Mouse (Mus musculus): ENCODE measurements around the gene Snx32.
"Not testable (repeated sequence)": the region's sequence is repeated elsewhere in the genome, so short reads cannot be mapped to it uniquely, and the experiment has no call there.

Snx32 gene

DNA sequence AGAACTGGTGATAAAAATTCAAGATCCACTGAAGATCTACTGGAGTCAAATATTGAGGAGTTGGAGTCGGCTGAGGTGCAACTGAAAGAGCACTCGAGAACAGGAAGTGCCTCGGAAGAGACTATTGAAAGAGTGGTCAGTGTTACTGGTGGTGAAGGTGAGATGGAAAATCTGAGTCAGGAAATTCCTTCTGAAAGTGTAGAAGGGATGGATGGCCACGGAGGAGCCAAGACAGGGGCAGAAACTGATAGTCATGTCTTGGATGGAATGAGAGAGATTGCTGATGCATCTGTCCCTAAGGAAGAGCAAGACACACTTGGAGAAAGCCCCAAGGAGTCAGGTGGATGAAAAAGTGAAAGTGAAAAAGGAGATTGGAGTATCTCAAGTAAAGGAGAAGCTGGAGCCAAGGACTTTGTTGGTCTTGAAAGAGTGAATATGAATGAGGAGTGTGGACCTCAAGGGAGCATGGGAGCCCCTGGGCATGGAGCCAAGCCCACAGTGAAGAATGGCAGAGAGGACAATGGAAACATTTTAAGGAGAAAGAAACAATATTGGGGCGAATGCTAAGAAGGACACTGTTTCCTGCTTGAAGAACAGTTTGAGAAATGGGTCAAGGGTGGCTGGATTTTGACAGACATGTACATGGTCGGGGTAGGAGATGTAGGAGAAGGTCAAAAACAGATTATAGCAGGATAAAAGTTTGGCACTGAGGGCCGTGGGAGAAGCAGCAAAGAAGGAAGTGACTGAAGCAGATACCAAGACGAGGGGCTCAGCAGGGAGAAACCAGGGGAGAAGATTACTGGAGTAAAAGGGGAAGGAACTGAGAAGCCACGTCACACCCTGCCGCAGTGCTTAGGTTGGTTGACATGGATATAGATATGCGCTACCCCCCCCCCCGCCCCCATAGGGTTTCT, 2.0 kb upstream of the Snx32 start:
- DNase-seq (ENCODE audit: low spot score), result no peak

DNA sequence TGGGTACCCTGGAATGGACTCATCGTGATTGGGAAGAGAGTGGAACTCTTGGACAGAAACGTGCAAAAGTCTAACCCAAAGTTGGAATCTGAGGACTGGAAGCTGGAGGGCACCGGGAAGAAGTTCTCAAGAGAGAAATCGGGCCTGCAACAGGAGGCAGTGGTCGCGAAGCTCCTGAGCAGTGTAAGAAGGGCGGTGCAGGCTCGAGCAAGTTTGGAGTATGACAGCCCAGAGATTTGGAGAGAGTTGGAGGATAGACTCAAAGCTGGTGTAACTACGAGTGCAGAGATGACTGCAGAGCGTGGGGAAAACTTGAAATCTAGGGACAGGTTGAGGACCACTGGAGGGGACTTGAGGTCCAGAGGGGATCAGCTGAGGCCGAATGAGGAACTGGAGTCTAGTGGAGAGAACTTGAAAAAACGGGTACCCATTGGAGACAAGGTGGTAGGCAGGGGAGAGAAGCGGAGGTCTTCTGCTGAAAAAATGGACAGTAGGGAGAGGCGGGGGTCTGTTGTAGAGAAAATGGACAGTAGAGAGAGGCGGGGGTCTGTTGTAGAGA, 815 bp upstream of the Snx32 start:
- DNase-seq (ENCODE audit: low spot score), result no peak

DNA sequence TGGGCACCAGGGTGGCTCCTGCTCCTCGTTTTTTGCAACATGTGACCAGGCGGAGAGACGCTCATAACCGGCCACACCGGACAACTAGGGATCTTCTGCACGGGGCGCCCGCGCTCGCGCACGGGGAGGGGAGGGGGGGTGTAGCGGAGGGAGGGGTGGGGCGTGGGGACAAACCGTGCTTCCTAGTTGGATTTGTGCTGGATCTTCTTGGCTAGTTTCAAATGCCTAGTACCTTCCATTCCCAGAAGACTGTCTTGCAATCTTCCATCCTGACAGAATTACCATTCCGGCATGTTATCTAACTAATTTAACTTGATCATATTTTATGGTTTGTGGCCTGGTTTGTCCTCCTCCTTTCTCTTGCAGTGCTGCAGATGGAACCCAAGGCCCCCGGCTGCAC, 6.7 kb downstream of the Snx32 start, which contains the start of gene 1700020D05Rik:
Gene 1700020D05Rik (minus strand): TSS at position 101 of the 400 bp plus-strand sequence.
- no peak for DNase-seq (ENCODE audit: low spot score)

DNA sequence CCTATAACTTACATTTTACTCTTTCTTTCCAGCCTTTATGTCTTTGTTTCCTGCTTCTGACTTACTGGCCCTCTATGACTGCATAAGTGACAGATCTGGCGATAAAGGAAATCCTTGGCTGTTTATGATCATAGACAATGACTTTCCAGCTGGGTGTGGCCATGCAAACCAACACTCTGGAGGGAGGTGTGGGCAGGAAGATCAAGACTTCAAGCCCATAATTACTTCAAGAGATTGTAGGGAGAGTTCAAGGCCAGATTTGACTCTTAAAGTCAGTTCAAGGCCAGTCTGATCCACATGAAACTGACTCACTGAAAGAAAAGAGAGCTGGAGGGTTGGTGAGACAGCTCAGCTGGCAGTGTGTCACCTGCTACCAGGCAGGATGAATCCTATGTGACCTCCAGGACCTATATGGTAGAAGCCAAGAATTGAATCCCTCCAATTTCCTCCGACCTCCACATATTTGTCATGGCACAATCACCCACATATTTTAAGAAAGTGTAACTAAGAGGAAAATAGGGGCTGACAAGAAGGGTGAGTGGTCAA, 9.9 kb downstream of the Snx32 start:
- DNase-seq (ENCODE audit: low spot score), result no peak

DNA sequence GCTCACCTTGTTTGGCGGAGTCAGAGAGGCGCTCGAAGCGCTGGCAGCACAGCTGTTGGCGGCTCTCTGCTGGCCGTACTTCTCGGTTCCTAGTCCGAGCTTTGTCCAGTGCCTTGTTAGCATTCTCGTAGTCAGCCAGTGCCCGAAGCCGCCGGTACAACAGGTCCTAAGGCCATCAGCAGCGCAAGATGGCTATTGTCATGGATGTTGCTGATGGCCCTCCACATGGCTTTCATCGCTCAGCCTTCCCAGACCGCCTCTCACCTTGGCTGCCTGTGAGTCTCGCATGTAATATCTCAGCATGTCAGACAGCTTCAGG, 14.3 kb downstream of the Snx32 start:
- DNase-seq (ENCODE audit: low spot score), result no peak

DNA sequence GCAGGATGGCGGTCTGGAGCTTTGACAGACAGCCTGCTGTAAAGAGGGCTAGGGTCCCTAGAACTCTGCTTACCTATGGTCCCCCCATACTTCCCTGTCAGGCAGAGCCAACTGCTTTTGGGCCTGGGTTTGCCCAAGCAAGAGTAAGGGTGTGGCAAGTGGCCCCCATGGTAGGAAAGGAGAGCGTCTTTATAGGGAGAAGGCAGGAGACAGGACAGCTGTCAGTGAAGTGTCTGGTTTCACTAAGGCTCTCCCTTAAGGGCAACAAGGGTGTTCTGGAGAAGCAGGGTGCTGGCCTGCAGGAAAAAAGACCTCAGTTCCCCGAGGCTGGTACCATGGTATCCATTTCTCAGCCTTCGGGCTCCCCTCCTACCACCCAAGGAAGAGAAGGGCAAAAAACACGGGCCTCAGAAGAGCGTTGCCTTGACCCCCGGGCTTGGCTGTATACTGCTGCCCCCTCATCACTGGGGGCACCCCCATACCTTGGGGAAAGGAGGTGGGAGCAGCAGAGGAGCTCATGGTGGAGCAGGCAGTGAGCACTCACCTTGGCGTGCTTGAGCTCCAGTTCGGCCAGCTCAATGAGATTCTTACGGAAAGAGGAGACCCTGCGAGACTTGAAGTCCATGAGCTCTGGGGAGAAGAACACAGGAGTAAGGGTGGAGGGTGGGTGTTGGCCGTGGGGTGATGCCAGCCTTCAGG, 14.8 kb downstream of the Snx32 start:
- no peak for DNase-seq (ENCODE audit: low spot score)

DNA sequence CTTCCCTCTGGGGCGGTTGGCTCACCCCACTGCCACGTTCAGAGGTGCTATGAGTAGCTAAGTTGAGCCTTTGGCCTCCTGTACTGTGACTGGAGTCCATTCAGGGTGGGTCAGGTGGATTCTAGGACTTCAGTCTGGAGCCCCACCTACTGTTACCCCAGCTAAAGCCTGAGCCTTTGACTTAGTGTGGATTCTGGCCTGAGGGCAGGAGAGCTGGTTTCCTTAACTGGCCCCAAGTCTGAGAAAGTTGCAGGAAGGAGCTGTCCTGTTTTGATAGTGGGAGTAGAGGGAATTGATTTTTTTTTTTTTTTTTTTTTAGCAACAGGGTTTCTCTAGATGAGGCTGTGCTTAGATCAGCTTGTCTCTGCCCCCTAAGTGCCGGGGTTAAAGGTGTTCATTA, 16.0 kb downstream of the Snx32 start:
- DNase-seq (ENCODE audit: low spot score), result no peak

DNA sequence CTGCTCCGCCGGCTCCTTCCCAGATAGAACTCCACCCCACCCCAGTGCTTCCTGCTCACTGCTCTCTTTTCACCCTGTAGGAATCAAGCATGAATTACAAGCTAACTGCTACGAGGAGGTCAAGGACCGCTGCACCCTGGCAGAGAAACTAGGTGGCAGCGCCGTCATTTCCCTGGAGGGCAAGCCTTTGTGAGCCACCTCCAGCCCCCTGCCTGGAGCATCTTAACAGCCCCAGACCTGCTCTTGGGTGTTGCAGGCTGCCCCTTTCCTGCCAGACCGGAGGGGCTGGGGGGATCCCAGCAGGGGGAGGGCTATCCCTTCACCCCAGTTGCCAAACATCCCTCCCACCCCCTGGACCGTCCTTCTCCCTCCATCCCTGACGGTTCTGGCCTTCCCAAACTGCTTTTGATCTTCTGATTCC, 17.0 kb downstream of the Snx32 start:
- not testable (repeated sequence) for DNase-seq (ENCODE audit: low spot score)

DNA sequence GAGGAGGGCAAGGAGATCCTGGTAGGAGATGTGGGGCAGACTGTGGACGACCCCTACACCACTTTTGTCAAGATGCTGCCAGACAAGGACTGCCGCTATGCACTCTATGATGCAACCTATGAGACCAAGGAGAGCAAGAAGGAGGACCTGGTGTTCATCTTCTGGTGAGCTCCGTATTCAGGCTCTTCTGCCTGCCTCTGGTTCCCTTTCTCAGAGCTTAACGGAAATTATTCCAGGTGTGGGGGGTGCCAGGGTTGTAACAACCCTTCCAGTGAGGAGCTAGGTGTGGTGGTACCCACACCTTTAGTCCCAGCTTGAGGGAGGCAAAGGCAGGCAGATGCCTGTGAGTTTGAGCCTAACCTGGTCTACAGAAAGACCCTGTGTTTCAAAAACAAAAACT, 17.7 kb downstream of the Snx32 start:
- no peak for DNase-seq (ENCODE audit: low spot score)

DNA sequence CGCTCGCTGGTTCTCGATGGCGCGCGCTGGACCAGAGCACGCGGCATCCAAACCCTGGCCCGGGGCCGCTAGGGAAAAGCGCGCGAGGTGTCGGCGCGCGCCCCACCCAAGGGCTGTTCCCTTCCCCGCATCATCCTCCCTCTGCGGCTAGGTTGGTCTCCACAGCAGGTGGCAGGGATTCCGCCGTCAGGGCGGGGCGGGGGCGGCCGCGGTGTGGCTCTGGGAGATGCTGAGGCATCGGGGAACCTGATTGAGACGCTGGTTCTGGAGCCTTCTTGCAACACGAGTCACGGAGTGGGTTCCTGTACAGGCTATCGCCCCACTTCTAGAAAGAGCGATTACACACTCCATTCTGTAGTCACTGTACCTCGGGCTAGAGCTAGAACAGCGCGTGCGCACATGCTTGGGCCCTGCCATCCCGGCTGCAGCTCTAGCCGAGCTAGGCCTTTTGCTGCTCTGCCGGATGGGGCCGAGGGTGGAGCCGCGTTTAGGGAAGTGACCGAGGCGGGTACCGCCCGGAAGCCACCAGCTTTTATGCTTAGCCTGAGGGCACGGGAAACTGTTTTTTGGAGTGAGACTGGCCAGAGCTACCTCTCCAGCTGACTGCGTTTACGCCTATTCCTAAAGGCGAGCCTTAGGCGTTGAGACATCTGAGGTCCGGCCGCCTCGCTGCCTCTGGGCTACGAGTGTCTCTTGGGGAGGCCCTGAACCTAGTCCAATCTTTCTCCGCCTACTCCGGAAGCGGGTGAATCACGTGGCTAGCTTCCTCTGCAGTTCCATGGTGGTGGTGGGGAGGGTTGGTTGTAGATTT, 19.2 kb downstream of the Snx32 start:
- peak; percentile 86 for DNase-seq (ENCODE audit: low spot score)

DNA sequence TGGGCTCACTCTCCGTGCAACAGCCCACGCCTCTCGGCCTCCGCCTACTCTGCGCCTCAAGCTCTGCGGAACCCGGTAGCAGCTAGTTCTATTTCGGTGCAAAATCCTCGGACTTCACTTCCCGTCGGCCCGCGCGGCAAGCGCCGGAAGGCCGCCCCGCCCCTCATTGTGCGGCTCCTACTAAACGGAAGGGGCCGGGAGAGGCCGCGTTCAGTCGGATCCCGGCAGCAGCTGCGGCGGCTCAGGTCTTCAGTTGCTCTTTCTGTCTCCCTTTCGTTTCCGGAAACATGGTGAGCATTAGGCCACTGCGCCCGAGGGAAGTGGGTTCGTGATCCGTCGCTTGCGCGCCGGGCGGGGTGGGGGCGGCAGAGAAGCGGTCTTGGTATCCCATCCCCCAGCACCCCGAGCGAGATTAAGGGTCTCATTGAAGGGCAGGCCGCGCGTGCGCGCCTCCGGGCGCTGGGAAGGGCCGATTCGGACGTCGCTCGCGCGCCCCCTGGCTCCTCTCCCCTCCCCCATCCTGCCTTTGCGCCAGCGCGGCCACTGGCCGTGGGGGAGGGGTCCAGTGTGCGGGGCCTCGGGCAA, 19.9 kb downstream of the Snx32 start, which contains the start of gene Cfl1:
Gene Cfl1 (plus strand): TSS at position 143 of the 585 bp plus-strand sequence.
- DNase-seq (ENCODE audit: low spot score), result peak; percentile 96

DNA sequence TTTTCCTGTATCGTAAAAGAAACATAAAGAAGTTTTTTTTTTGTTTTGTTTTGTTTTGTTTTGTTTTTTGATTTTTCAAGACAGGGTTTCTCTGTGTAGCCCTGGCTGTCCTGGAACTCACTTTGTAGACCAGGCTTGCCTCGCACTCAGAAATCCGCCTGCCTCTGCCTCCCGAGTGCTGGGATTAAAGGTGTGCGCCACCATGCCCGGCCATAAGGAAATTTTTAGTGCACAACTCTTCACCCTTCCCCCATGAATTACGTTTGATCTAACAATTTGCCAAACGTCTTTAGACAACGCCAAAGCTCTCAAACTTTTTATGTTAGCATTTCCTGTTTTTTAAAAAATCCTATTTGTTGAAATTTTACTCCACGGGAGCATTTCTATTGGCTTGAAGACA, 20.6 kb downstream of the Snx32 start:
- DNase-seq (ENCODE audit: low spot score), result not testable (repeated sequence)

DNA sequence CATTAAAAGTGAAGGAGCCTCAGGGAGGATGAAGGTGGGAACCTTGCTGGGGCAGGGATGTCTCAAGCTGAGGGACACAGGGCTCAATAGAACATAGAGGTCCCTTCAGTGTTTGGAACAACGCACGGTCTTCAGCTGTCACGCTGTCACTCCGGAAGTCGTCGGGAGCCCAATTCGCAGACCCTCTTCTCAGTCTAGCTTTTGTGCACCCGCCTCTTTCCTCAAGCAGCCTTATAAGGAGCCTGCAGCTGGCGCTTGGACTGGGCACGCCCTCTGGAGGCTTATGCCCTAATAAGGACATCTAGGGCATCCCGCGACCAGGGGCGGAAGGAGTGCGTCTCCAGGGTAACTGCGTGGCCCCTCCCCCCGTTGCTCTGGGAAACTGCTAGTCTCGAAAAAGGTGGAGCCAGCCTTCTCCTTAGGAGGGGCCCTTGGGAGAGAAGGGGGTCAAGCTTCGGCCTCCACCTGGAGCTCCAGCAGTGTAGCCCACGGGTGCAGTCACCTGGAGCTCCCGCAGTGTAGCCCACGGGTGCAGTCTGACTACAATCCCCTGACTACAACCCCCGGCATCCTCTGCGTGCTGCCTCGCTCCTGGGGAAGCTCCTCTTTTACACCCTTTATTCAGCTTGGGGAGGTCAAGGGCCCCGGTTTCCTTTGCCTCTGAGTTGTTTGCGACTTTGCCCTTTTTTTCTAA, 21.3 kb downstream of the Snx32 start:
- peak; percentile 99 for DNase-seq (ENCODE audit: low spot score)

DNA sequence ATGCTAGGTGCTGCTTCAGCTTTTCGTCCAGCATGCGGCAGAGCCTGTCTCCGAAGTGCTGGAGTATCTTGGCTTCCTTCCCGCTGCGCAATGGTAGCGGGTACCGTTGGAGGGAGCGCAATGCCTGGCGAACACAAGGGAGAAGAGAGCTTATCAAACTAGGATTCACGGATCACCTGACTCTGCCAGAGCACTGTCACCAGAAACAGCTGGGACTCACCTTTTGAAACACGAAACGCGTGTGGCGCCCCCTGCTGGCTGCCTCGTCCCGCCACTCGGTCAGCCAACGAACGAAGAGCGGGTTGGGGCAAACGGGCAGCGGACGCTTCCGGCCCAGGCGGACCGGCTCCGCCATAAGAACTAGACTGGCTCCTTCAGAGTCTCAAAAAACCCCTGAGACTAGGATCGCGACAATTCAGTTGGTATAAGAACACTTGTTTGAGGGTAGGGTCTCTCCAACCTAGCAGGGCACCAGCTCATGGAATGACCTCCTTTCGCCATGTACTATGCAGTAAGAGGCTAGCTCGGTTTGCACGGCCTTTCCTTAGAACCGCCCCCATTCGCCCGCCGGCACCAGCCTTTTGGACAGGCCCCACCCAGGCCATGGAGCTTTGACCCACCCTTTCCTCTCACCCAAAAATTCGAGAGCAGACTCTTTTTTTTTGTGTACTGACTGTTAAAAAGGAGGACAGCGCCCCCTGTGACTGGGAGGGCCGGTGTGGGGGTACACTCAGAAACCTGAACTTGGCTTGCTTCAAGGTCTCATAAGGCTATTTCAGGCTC, 22.4 kb downstream of the Snx32 start, which contains the start of gene Mus81:
Gene Mus81 (minus strand): TSS at position 635 of the 783 bp plus-strand sequence.
- DNase-seq (ENCODE audit: low spot score), result peak; percentile 96

DNA sequence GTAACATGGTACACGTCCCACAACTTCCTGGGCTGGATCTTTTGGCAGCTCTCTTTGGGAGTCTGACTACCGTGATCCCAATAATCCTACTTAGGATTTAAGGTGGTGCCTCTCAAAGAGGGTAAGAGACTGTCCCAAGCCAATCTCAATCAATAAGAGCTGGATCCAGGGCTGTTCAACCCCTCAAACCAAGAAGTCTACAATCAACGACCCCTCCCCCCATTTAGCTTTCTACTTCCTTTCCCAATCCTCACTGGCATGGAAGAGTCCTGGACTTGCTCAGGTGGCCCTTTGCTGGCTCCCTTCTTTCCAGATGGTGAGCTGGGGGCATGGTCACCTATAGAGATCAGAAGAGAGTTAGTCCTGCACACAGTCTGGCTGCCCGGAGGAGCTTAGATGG, 23.6 kb downstream of the Snx32 start:
- no peak for DNase-seq (ENCODE audit: low spot score)

DNA sequence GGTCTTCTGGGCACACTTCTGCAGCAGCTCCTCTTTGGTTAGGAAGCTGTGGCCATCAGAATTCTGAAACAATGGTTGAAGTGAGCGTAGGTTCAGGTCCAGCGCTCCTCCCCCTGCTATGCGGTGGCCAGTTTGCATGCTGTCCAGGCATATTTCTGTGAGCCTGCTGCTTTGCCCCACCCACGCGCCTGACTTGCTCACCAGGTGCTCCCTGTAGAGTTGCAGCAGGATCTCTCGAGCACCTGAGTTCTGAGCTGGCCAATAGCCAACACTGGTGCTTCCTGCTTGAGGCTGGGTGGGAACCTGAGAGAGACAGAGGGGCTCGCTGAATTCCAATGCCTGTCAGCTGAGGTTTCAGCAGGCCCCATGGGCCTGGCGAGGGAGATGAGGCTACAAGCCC, 24.1 kb downstream of the Snx32 start:
- DNase-seq (ENCODE audit: low spot score), result no peak

DNA sequence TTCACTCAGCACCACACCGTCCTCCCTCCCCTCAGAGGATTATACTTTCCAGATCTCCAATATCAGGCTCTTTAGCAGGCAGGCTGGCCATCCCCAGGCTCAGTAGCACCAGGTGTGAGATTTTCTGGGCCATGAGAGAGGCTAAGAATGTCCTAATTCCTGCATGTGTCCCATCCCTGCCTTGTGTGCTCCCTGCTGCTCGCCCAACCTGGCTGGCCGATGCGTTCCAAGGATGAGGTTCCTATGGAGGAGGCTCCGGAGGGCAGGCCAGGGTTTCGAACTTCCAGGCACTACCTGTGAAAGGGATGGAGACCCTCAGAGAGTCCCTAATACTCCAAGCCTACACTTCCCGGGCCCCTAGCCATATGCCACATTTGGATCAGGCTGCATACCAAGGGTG, 24.5 kb downstream of the Snx32 start:
- no peak for DNase-seq (ENCODE audit: low spot score)

DNA sequence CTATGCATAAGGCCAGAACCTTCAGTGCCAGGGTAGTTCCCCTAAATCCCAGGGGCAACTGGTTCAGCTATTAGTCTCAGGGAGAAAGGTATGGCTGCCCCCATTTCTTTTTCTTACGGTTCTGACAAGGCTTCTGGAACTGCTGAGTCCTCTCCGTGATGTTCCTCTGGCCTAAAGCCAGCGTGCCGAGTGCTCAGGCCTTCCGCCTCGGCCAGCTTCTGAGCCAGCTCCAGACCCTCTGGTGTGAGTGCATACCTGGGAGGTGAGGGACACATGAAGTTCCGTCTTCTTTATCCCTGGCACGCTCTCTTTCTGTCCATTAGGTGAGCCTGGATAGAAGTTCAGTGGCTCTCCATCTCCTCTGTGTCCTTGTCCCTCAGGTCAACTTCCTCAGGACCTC, 25.0 kb downstream of the Snx32 start:
- no peak for DNase-seq (ENCODE audit: low spot score)

DNA sequence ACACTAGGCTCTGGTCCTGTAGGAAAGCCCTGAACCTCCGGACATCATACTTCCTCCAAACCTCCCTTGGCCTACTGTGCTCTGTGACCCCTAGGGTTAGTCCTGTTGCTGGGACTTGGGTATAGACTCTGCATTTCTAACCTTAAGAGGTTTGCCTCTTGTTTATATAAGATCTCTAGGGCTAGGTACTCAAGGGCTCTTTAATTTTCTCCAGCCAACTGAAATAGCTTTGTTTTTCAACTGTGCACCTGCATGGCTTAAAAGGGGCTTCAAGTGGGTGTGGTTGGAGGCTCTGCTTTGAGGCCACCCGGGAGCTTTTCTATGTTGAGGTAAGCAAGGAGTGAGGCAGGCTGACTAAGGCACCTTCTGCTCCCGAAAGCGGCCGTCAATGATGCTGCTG, 25.8 kb downstream of the Snx32 start:
- no peak for DNase-seq (ENCODE audit: low spot score)
